Mouse (Mus musculus): ENCODE measurements around the gene Cdk5.

DNA sequence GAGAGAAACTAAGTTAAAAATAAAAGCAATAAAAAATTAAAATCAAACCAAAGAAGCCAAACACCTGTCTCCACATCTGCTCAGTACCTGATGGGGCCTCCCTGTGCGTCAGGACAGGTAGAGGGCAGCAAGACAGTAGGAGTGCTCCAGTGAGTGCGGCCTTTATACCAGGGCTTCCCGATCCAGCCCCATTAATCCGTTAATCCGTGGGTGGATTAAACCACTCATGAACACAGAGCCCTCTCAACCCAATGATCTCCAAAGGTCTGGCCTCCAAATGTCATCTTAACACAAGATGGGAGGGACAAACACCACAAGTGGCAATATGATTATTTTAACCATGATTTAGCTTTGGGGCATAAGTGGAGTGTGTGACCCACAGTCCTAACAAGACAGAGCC, 49.5 kb downstream of the Cdk5 start:
- TF ChIP-seq EP300 (IDR thresholded peaks at IDR 0.05; ENCODE audit: low read depth) (no peak), CTCF (IDR thresholded peaks at IDR 0.05; ENCODE audit: low read depth) (no peak)

All from heart, postnatal 0 days (tissue).